Mouse (Mus musculus): ENCODE data around the gene Vps53.

Gene Vps53

GRCm38 (mm10) chr11:76106551-76107496 is 72.6 kb downstream of the Vps53 start:
- no peak for DNase-seq (ENCODE audit: low spot score)

GRCm38 (mm10) chr11:76101154-76101553 is 78.3 kb downstream of the Vps53 start:
- no peak for DNase-seq (ENCODE audit: low spot score)

- no peak for DNase-seq (ENCODE audit: low spot score)
These were observed 80.1 kb downstream of the Vps53 start for GRCm38 (mm10) chr11:76099193-76099975.

GRCm38 (mm10) chr11:76093610-76094009 is 85.8 kb downstream of the Vps53 start:
- DNase-seq (ENCODE audit: low spot score) = no peak

- no peak for DNase-seq (ENCODE audit: low spot score)
These were observed 89.7 kb downstream of the Vps53 start for GRCm38 (mm10) chr11:76089776-76090175.

GRCm38 (mm10) chr11:76088506-76088905 is 90.9 kb downstream of the Vps53 start:
- no peak for DNase-seq (ENCODE audit: low spot score)

- peak; percentile 44 for DNase-seq (ENCODE audit: low spot score)
These were observed 93.4 kb downstream of the Vps53 start for GRCm38 (mm10) chr11:76085898-76086591.

GRCm38 (mm10) chr11:76084943-76085342 is 94.5 kb downstream of the Vps53 start:
- DNase-seq (ENCODE audit: low spot score) = no peak

- DNase-seq (ENCODE audit: low spot score) = peak; percentile 71
These were observed 95.5 kb downstream of the Vps53 start for GRCm38 (mm10) chr11:76083941-76084367.

GRCm38 (mm10) chr11:76081048-76081640 is 98.3 kb downstream of the Vps53 start:
- DNase-seq (ENCODE audit: low spot score) = no peak

- DNase-seq (ENCODE audit: low spot score) = no peak
These were observed 99.2 kb downstream of the Vps53 start for GRCm38 (mm10) chr11:76080293-76080692.

- no peak for DNase-seq (ENCODE audit: low spot score)
These were observed 102.1 kb downstream of the Vps53 start for GRCm38 (mm10) chr11:76077341-76077740.

- no peak for DNase-seq (ENCODE audit: low spot score)
These were observed 105.0 kb downstream of the Vps53 start for GRCm38 (mm10) chr11:76074296-76075093.

- DNase-seq (ENCODE audit: low spot score) = no peak
These were observed 109.6 kb downstream of the Vps53 start for GRCm38 (mm10) chr11:76069816-76070215.

- no peak for DNase-seq (ENCODE audit: low spot score)
These were observed 112.8 kb downstream of the Vps53 start for GRCm38 (mm10) chr11:76066563-76067156.

- DNase-seq (ENCODE audit: low spot score) = no peak
These were observed 113.8 kb downstream of the Vps53 start for GRCm38 (mm10) chr11:76065521-76066095.

- DNase-seq (ENCODE audit: low spot score) = no peak
These were observed 115.0 kb downstream of the Vps53 start for GRCm38 (mm10) chr11:76064411-76064810.

GRCm38 (mm10) chr11:76060906-76061305 is 118.5 kb downstream of the Vps53 start:
- DNase-seq (ENCODE audit: low spot score) = no peak

- no peak for DNase-seq (ENCODE audit: low spot score)
These were observed 119.5 kb downstream of the Vps53 start for GRCm38 (mm10) chr11:76059971-76060370.

GRCm38 (mm10) chr11:76056487-76056886 is 123.0 kb downstream of the Vps53 start:
- DNase-seq (ENCODE audit: low spot score) = peak; percentile 22
